Mouse (Mus musculus): Measurements from ENCODE around the gene Kl.

- TF ChIP-seq POLR2A (IDR thresholded peaks at IDR 0.05; ENCODE audit: extremely low read depth, insufficient read depth, low read length) = no peak
- no peak for TF ChIP-seq CTCF (IDR thresholded peaks at IDR 0.05; ENCODE audit: low read depth, low read length)
Observed at GRCm38 (mm10) chr5:150949131-150949530, 3.3 kb upstream of the Kl start.

Data from liver, adult 2 months (tissue).